In the genomic region with DNA sequence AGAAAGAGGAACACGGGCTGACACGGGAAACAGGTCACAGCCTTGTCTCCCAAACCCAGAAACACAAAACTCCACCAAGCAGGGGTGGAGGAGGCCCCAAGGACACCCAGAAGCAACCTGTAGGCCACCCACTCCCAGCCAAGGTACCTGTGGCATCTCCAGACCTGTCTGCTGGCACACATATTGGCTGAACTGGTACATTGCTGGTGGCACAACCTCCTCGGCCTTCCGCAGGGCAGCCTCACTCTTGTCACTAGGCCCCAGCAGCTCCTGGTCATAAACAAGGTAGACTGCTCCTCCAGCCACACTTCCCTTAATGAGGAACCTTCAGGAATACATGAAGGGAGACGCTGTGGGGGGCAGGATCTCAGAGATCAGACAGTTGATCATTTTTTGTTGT, we compare ENCODE assay signal across 1 mouse cellular context.
TF ChIP-seq lines count a peak whose summit lies in the region.

No protein-coding gene starts in this region.

TF ChIP-seq in MEL, 35 proteins besides CTCF, POLR2A, EP300 and RAD21:
- TF ChIP-seq POLR2AphosphoS5 (IDR thresholded peaks at IDR 0.05; ENCODE audit: borderline replicate concordance, low read depth, low read length), result no peak
- no peak for TF ChIP-seq ELF1 (IDR thresholded peaks at IDR 0.05; ENCODE audit: low read depth, low read length)
TF ChIP-seq in MEL: peak in this region for 0.
